Mouse (Mus musculus) gastrocnemius, postnatal 14 days (tissue): Measurements from ENCODE around the gene Ctnnd2. TPM values are rescaled to one million over a fixed set of nuclear protein-coding genes. Genes with fewer than 3 reads are reported as not detected.

Source experiments
- DNase-seq: peaks from one replicate; pipeline ENCODE4 v3.0.0; 2021; ENCODE audit warnings: mixed read lengths
- intact Hi-C: fragments of 180-260 bp; cut with DNase I; formaldehyde crosslinking; loops from one replicate; pipeline ENCODE4 v1.15.1; 2025; ENCODE audit warnings: low total_unique reads
- total RNA-seq, 2 experiments: library from RNA; stranded (reverse); gene quantifications; 2 replicates each; pipeline ENCODE4 v1.2.3; 2021

The Ctnnd2 gene
- total RNA-seq, 2 experiments from 2014 or later = 0.16 TPM; not detected in 1

GRCm38 (mm10) chr15:30615451-30615850 is 443.1 kb downstream of the Ctnnd2 start:
- no peak for DNase-seq
- intact Hi-C loops = no loop called here

GRCm38 (mm10) chr15:30616861-30617260 is 444.5 kb downstream of the Ctnnd2 start:
- no peak for DNase-seq
- intact Hi-C loops = no loop called here

GRCm38 (mm10) chr15:30617932-30618331 is 445.5 kb downstream of the Ctnnd2 start:
- DNase-seq = no peak
- intact Hi-C loops = no loop called here

- no peak for DNase-seq
- intact Hi-C loops = no loop called here
Measured at GRCm38 (mm10) chr15:30628524-30628923, 456.1 kb downstream of the Ctnnd2 start.

GRCm38 (mm10) chr15:30632113-30632735 is 459.8 kb downstream of the Ctnnd2 start:
- intact Hi-C loops = no loop called here
- DNase-seq = no peak

GRCm38 (mm10) chr15:30633917-30634316 is 461.5 kb downstream of the Ctnnd2 start:
- intact Hi-C loops = no loop called here
- no peak for DNase-seq

- intact Hi-C loops = no loop called here
- DNase-seq = no peak
Measured at GRCm38 (mm10) chr15:30634522-30634921, 462.1 kb downstream of the Ctnnd2 start.

- intact Hi-C loops = no loop called here
- DNase-seq = no peak
Measured at GRCm38 (mm10) chr15:30640651-30641050, 468.3 kb downstream of the Ctnnd2 start.

GRCm38 (mm10) chr15:30645688-30646087 is 473.3 kb downstream of the Ctnnd2 start:
- intact Hi-C loops = no loop called here
- DNase-seq = no peak

- DNase-seq = no peak
- intact Hi-C loops = no loop called here
Measured at GRCm38 (mm10) chr15:30646501-30647431, 474.4 kb downstream of the Ctnnd2 start.

- DNase-seq = no peak
- intact Hi-C loops = no loop called here
Measured at GRCm38 (mm10) chr15:30647679-30648311, 475.4 kb downstream of the Ctnnd2 start.

- no peak for DNase-seq
- intact Hi-C loops = no loop called here
Measured at GRCm38 (mm10) chr15:30649964-30650363, 477.6 kb downstream of the Ctnnd2 start.

- intact Hi-C loops = no loop called here
- no peak for DNase-seq
Measured at GRCm38 (mm10) chr15:30655433-30655832, 483.0 kb downstream of the Ctnnd2 start.

- no peak for DNase-seq
- intact Hi-C loops = no loop called here
Measured at GRCm38 (mm10) chr15:30657588-30657987, 485.2 kb downstream of the Ctnnd2 start.

GRCm38 (mm10) chr15:30660539-30661149 is 488.3 kb downstream of the Ctnnd2 start:
- DNase-seq = no peak
- intact Hi-C loops = no loop called here

GRCm38 (mm10) chr15:30661689-30662422 is 489.5 kb downstream of the Ctnnd2 start:
- intact Hi-C loops = no loop called here
- no peak for DNase-seq

GRCm38 (mm10) chr15:30667819-30668587 is 495.6 kb downstream of the Ctnnd2 start:
- intact Hi-C loops = no loop called here
- DNase-seq = no peak

GRCm38 (mm10) chr15:30681939-30682338 is 509.5 kb downstream of the Ctnnd2 start:
- intact Hi-C loops = no loop called here
- no peak for DNase-seq
